Mouse (Mus musculus) activated CD4-positive, CD25-positive, alpha-beta regulatory T cell, adult 9 weeks (primary cell): ENCODE data around the gene Cd84. TPM values are rescaled to one million over a fixed set of nuclear protein-coding genes. Genes with fewer than 3 reads are reported as not detected.

Experiments used
- polyA plus RNA-seq: library from polyadenylated mRNA; unstranded; fragments of 100-300 nt; shearing (Covaris generic); gene quantifications from one replicate; pipeline ENCODE4 v1.2.1, GENCODE M21; 2017

The Cd84 gene
- polyA plus RNA-seq = 139 TPM

DNA sequence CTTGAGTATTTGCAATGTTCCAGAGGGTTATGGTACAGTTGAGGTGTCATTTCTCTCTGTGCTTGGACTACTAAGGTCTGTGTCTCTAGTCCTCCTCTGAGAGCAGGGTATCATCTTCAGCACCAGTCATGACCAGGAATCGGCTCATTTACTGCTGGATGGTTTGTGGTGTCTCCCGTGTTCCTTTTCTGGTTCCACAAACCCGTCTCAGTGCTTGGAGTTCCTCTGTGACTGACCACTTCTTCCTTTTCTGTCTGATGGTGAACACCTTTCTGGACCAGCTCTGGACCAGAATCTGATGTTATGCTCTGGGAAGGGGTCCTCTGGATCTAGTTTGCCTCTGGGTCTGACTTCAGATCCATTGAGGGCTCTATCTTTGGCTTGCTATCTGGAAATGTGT is at the start of gene Cd84:
Gene Cd84, plus strand, starts transcription at position 210 of the 400 bp plus-strand sequence.

DNA sequence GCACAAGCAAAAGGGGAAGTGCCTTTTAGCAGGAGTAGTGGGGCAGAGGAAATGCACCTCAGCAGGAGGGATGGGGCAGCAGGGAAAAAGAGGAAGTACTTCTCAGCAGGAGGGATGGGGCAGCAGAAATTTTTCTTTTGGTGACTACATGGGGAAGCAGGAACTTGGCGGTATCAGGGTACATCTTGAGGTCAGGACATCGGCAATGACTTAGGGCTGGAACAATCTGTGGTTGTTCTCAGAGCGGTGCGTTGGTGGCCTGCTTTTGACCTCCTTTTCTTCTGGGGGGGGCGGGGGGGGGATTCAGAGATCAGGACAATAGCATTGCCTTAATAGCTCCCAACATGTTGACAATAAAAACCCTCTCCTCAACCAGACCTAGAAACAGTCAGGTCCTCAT is 55.9 kb downstream of the Cd84 start, which contains the start of gene Gm10521:
Gene Gm10521, plus strand, starts transcription at position 301 of the 400 bp plus-strand sequence.

GRCm38 (mm10) chr1:171917305-171918039 is 78.0 kb downstream of the Cd84 start, which contains the start of gene Slamf6:
Slamf6 (plus strand) TSS chr1:171917515.

Other genes with a start within 250 kb of the Cd84 start
- 179 TPM for gene Ly9, start 232.3 kb upstream of the Cd84 start, polyA plus RNA-seq
- gene Slamf7, start 186.7 kb upstream of the Cd84 start, polyA plus RNA-seq = 17.1 TPM
- 555 TPM for gene Cd48, start 157.7 kb upstream of the Cd84 start, polyA plus RNA-seq
- gene Slamf1, start 72.6 kb upstream of the Cd84 start, polyA plus RNA-seq = 102 TPM
- gene Gm10521, start 56.0 kb downstream of the Cd84 start, polyA plus RNA-seq = 0.60 TPM
- gene Slamf6, start 77.8 kb downstream of the Cd84 start, polyA plus RNA-seq = 624 TPM
- 2.4 TPM for gene Vangl2, start 188.7 kb downstream of the Cd84 start, polyA plus RNA-seq
- gene Nhlh1, start 217.9 kb downstream of the Cd84 start, polyA plus RNA-seq = not detected
- gene Copa, start 242.8 kb downstream of the Cd84 start, polyA plus RNA-seq = 274 TPM
- gene Ncstn, start 243.1 kb downstream of the Cd84 start, polyA plus RNA-seq = 157 TPM